Mouse (Mus musculus) duodenum, adult 2 months (tissue): Measurements from ENCODE around the gene Gm17268. TPM values are rescaled to one million over a fixed set of nuclear protein-coding genes. Genes with fewer than 3 reads are reported as not detected.

Experiments used
- polyA plus RNA-seq: library from polyadenylated mRNA; depleted of rRNA; stranded (reverse); fragments of >200 nt; gene quantifications from 2 replicates; pipeline ENCODE4 v1.2.3, GENCODE M21; 2012; ENCODE audit warnings: low replicate concordance; rRNA removed

Gm17268 gene
- polyA plus RNA-seq, result not detected in 2 replicates

DNA sequence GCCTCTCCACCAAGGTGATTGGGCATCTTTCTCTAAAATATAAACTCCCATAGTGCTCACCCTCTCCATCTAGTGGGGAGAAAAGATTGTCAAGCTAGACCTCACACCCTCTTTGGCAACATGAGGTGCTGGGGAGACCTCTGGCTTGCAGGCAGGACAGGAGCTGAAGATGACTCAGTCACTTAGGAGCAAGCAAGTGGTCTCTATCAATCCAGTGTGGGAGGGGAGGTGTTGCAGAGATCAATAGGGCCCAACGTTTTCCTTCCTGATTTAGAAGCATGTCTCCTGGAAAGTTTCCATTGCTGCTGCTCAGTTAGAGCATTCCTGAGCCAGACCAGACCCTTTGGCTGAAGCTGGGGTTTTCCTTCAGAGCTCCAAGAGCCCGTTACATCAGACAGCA lies at the start of gene Gm17268:
Gene Gm17268 (minus strand): TSS at position 28 of the 400 bp plus-strand sequence.

DNA sequence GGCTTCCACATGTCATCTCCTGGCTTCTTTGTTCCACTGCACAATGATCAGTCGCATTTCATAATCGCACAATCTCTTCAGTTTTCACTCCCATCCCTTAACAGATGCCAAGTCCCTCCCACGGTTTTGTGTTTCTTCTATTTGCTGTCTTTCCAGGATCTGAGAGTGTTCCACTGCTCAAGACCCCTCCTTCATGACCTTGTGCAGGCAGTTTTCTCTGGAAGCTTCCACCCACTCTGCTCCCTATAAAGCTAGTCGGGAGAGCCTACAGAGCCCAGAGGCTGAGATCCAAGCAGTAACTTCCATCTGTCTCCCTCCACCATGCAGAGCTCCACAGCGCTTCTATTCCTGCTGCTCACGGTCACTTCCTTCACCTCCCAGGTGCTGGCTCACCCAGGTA lies 19.3 kb upstream of the Gm17268 start, which contains the start of gene Ccl11:
Gene Ccl11 (plus strand): TSS at position 178 of the 400 bp plus-strand sequence.

DNA sequence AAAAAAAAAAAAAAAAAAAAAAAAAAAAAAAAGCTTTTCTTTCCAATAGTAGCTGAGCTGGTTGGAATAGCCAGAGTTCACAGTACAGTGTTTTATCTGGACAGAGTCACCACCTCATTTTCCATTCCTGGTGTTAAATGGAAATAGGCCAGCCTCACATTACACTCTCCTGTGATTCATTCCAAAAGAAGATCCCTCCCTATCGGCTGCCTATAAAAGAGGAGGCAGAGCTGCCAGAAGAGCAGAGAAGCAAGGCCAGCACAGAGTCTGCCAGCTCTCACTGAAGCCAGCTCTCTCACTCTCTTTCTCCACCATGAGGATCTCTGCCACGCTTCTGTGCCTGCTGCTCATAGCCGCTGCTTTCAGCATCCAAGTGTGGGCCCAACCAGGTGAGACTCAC lies 7.1 kb upstream of the Gm17268 start, which contains the start of gene Ccl7:
Gene Ccl7 (plus strand): TSS at position 242 of the 400 bp plus-strand sequence.

DNA sequence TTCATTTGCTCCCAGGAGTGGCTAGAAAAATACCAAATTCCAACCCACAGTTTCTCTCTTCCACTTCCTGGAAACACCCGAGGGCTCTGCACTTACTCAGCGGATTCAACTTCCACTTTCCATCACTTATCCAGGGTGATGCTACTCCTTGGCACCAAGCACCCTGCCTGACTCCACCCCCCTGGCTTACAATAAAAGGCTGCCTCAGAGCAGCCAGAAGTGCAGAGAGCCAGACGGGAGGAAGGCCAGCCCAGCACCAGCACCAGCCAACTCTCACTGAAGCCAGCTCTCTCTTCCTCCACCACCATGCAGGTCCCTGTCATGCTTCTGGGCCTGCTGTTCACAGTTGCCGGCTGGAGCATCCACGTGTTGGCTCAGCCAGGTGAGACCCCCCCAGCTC lies 3.0 kb downstream of the Gm17268 start, which contains the start of gene Ccl2:
Gene Ccl2 (plus strand): TSS at position 216 of the 400 bp plus-strand sequence.

Other genes with a start within 250 kb of the Gm17268 start
- not detected in 2 replicates for gene 5530401A14Rik, start 177.9 kb downstream of the Gm17268 start, polyA plus RNA-seq
- 0.97 and 1.4 TPM in 2 replicates for gene Asic2, start 70.1 kb downstream of the Gm17268 start, polyA plus RNA-seq
- gene Ccl2, start 3.0 kb downstream of the Gm17268 start, polyA plus RNA-seq, result 1.5 and 4.4 TPM in 2 replicates
- 0.33 and 1.2 TPM in 2 replicates for gene Ccl7, start 7.2 kb upstream of the Gm17268 start, polyA plus RNA-seq
- gene Ccl11, start 19.3 kb upstream of the Gm17268 start, polyA plus RNA-seq, result 13.1 and 38.8 TPM in 2 replicates
- 0.36 and 1.7 TPM in 2 replicates for gene Ccl12, start 63.3 kb upstream of the Gm17268 start, polyA plus RNA-seq
- 0.40 and 0.47 TPM in 2 replicates for gene Ccl8, start 76.6 kb upstream of the Gm17268 start, polyA plus RNA-seq